Mouse (Mus musculus): Measurements from ENCODE around the gene Wdfy4. TPM values are rescaled to one million over a fixed set of nuclear protein-coding genes. Genes with fewer than 3 reads are reported as not detected.

Wdfy4 gene
- polyA plus RNA-seq, 1 experiment = 0.19 TPM

GRCm38 (mm10) chr14:33005114-33005513 lies 180.2 kb downstream of the Wdfy4 start:
- Histone ChIP-seq H3K4me1 (ENCODE audit: control insufficient read depth, insufficient read depth, low read length) (no peaks in the 10 kb centered on the region), H3K4me3 (ENCODE audit: insufficient read depth, low read length) (no peak overlapping the region), H3K27ac (ENCODE audit: insufficient read depth, low read length) (no peak overlapping the region)
- TF ChIP-seq POLR2A (IDR thresholded peaks at IDR 0.05; ENCODE audit: low read depth, low read length) (no peak), CTCF (IDR thresholded peaks at IDR 0.05; ENCODE audit: borderline replicate concordance, insufficient read depth, low read length) (no peak)

DNA sequence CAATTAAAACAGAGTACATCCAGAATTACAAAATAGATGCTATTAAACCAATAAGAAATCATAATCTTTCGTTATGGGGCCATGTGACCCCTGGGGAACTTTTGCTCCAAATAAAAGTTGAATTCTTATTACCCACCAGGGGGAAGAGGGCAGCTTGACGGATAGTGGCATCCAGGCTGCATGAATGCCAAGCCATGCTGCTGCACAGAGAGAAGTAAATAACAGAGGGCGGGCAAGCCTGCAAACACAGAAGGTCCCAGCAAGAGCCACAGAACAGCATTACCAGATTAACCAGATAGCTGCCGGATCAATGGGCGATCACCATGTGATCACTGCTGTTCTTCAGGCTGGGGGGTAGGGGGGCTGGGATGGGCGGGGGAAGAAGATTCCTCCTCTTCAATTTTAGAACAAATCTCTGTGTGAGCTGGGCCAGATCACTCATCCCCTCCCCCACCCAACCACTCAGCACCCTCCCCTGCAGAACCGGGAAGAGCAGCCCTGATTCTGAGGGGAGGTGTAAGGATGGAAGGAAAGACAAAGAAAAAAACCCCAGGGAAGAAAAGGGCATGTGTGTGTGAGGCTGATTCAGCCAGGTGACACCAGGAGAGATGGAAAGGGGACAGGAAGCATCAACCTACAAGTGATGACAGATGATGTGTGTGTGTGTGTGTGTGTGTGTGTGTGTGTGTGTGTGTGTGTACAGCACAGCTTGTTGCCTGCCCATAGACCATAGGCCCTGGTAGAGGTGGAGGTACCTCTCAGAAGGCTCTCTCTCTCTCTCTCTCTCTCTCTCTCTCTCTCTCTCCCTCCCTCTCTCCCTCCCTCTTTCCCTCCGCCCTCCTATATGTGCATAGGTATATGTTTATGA lies 185.0 kb downstream of the Wdfy4 start:
- H3K4me1 ChIP-seq (ENCODE audit: control insufficient read depth, insufficient read depth, low read length) = 0 out of 2 replicates have a peak, but pooled peaks cover under 1% of the 10 kb centered on the region
- no peak for TF ChIP-seq CTCF (IDR thresholded peaks at IDR 0.05; ENCODE audit: borderline replicate concordance, insufficient read depth, low read length)
- TF ChIP-seq POLR2A (IDR thresholded peaks at IDR 0.05; ENCODE audit: low read depth, low read length) = no peak
- H3K4me3 ChIP-seq (ENCODE audit: insufficient read depth, low read length) = no peak overlapping the region
- H3K27ac ChIP-seq (ENCODE audit: insufficient read depth, low read length) = no peak overlapping the region

GRCm38 (mm10) chr14:32999511-32999910 lies 185.8 kb downstream of the Wdfy4 start:
- no peak overlapping the region for H3K27ac ChIP-seq (ENCODE audit: insufficient read depth, low read length)
- 0 out of 2 replicates have a peak, but pooled peaks cover 3% of the 10 kb centered on the region for H3K4me1 ChIP-seq (ENCODE audit: control insufficient read depth, insufficient read depth, low read length)
- TF ChIP-seq POLR2A (IDR thresholded peaks at IDR 0.05; ENCODE audit: low read depth, low read length) = no peak
- TF ChIP-seq CTCF (IDR thresholded peaks at IDR 0.05; ENCODE audit: borderline replicate concordance, insufficient read depth, low read length) = no peak
- H3K4me3 ChIP-seq (ENCODE audit: insufficient read depth, low read length) = no peak overlapping the region

DNA sequence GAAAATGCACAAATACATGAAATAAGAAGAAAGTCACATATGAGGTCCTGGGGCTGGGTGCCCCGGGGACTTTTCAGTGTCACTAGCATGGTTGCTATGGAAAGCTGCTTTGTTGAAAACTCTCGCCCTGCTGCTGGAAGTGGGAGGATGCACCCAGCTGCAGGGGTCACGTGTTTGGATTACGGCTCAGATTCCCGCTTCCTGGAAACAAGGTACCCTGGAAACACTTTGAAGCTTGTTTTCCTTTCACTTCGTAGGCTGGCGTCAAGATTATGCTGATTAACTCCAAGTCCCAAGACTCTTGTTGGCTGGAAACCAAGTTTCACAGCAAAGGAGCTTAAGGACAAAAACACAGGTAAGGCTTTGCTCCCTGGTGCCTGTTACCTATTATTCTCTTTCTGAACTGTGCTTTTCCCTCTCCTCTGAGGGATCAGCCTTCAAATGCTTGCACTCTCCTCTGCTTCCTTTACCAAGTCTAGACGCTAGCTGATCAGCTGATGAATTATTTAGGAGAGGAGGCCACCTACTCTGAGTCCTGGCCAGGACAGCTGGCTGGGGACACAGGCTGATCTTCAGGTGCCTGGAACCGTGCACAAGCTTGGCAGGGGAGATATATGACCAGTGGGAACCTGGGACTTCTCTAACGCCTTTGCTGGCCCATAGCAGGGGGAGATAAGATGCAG lies 190.2 kb downstream of the Wdfy4 start:
- H3K4me3 ChIP-seq (ENCODE audit: insufficient read depth, low read length) = no peak overlapping the region
- no peak for TF ChIP-seq POLR2A (IDR thresholded peaks at IDR 0.05; ENCODE audit: low read depth, low read length)
- no peak for TF ChIP-seq CTCF (IDR thresholded peaks at IDR 0.05; ENCODE audit: borderline replicate concordance, insufficient read depth, low read length)
- no peak overlapping the region for H3K27ac ChIP-seq (ENCODE audit: insufficient read depth, low read length)
- 0 out of 2 replicates have a peak, but pooled peaks cover 3% of the 10 kb centered on the region for H3K4me1 ChIP-seq (ENCODE audit: control insufficient read depth, insufficient read depth, low read length)

DNA sequence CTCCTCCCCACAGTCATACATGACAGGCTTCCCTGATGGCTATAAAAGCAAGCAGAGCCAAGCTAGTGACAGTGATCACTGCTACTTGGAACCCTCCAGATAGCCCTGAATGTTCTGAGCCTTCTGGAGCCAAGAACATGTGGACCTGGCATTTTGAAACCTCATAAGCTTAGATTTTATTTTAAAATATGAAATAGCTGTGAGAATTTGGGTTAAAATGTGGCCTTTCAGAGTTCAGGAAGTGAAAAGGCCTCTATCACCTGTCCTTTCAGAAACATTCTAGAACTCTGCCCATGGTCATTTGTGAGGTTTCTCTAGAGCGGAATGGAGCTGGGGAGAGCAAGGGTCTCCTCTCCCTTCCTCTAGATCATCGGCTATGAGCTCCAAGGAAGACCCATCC lies 194.2 kb downstream of the Wdfy4 start, which contains the start of gene Lrrc18:
TSS of gene Lrrc18 (plus strand) at position 301 of the 400 bp plus-strand sequence.
- Histone ChIP-seq H3K4me1 (ENCODE audit: control insufficient read depth, insufficient read depth, low read length) (0 out of 2 replicates have a peak, but pooled peaks cover 3% of the 10 kb centered on the region), H3K4me3 (ENCODE audit: insufficient read depth, low read length) (no peak within 1 kb of the TSS), H3K27ac (ENCODE audit: insufficient read depth, low read length) (no peak within 1 kb of the TSS)
- no peak for TF ChIP-seq POLR2A (IDR thresholded peaks at IDR 0.05; ENCODE audit: low read depth, low read length)
- no peak for TF ChIP-seq CTCF (IDR thresholded peaks at IDR 0.05; ENCODE audit: borderline replicate concordance, insufficient read depth, low read length)

GRCm38 (mm10) chr14:32986659-32987058 lies 198.6 kb downstream of the Wdfy4 start:
- H3K4me3 ChIP-seq (ENCODE audit: insufficient read depth, low read length) = no peak overlapping the region
- H3K4me1 ChIP-seq (ENCODE audit: control insufficient read depth, insufficient read depth, low read length) = no peaks in the 10 kb centered on the region
- TF ChIP-seq POLR2A (IDR thresholded peaks at IDR 0.05; ENCODE audit: low read depth, low read length) (no peak), CTCF (IDR thresholded peaks at IDR 0.05; ENCODE audit: borderline replicate concordance, insufficient read depth, low read length) (no peak)
- no peak overlapping the region for H3K27ac ChIP-seq (ENCODE audit: insufficient read depth, low read length)

GRCm38 (mm10) chr14:32984176-32984738 lies 201.1 kb downstream of the Wdfy4 start:
- Histone ChIP-seq H3K27ac (ENCODE audit: insufficient read depth, low read length) (no peak overlapping the region; the same call in 1 of the 2 replicates), H3K4me3 (ENCODE audit: insufficient read depth, low read length) (no peak overlapping the region), H3K4me1 (ENCODE audit: control insufficient read depth, insufficient read depth, low read length) (no peaks in the 10 kb centered on the region)
- no peak for TF ChIP-seq CTCF (IDR thresholded peaks at IDR 0.05; ENCODE audit: borderline replicate concordance, insufficient read depth, low read length)

GRCm38 (mm10) chr14:32970700-32971099 lies 214.6 kb downstream of the Wdfy4 start:
- no peaks in the 10 kb centered on the region for H3K4me1 ChIP-seq (ENCODE audit: control insufficient read depth, insufficient read depth, low read length)
- H3K4me3 ChIP-seq (ENCODE audit: insufficient read depth, low read length) = no peak overlapping the region
- H3K27ac ChIP-seq (ENCODE audit: insufficient read depth, low read length) = no peak overlapping the region
- no peak for TF ChIP-seq POLR2A (IDR thresholded peaks at IDR 0.05; ENCODE audit: low read depth, low read length)

DNA sequence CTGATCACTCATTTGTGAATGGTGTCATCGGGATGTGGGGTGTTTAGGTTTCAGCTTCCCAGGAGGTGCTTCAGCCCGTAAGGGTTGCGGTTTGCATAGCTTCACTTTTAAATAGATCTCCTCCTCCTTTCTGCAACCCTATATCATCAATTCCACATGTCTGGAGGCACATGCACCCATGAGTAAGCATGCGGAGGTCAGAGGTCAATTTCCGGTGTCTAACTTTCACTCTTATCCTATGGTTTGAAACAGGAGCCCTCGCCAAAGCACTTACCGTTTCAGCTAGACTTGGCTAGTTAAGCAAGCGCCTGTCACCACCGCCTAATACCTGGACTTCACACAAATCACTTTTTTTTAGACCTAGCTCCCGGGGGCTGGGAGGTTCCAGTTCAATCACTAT lies 220.6 kb downstream of the Wdfy4 start:
- no peak overlapping the region for H3K4me3 ChIP-seq (ENCODE audit: insufficient read depth, low read length)
- no peak overlapping the region for H3K27ac ChIP-seq (ENCODE audit: insufficient read depth, low read length)
- TF ChIP-seq CTCF (IDR thresholded peaks at IDR 0.05; ENCODE audit: borderline replicate concordance, insufficient read depth, low read length) = no peak
- TF ChIP-seq POLR2A (IDR thresholded peaks at IDR 0.05; ENCODE audit: low read depth, low read length) = no peak
- H3K4me1 ChIP-seq (ENCODE audit: control insufficient read depth, insufficient read depth, low read length) = peaks cover 7% of the 10 kb centered on the region
